Mouse (Mus musculus): ENCODE data around the gene Rnf5. TPM values are rescaled to one million over a fixed set of nuclear protein-coding genes. Genes with fewer than 3 reads are reported as not detected.

Gene Rnf5
- polyA plus RNA-seq, 1 experiment from 2014 or later, result 302 TPM

GRCm38 (mm10) chr17:34555483-34555882, 48.0 kb downstream of the Rnf5 start:
- WGBS, result 26% methylated on average over 5 of the region's 5 CpGs
- no peaks in the 10 kb centered on the region for H3K36me3 ChIP-seq (ENCODE audit: poor library complexity, severe bottlenecking)

More at GRCm38 (mm10) chr17:34555483-34555882, 48.0 kb downstream of the Rnf5 start:
- Histone ChIP-seq H3K4me3 (no peak overlapping the region), H3K27me3 (no peaks in the 10 kb centered on the region), H3K4me2 (no peak overlapping the region), H3K4me1 (no peaks in the 10 kb centered on the region), H3K9ac (no peak overlapping the region), H3K9me3 (replicated peaks) (no peaks in the 10 kb centered on the region), H3K27ac (no peak overlapping the region)
- ATAC-seq, result no peak

Other genes with a start within 250 kb of the Rnf5 start
- gene Btnl2, start 248.9 kb downstream of the Rnf5 start, polyA plus RNA-seq (2015; fragmentation: Nextera tagmentation; extraction: Ambion mirVana), result not detected in 2 replicates
- not detected in 2 replicates for gene Btnl1, start 226.6 kb downstream of the Rnf5 start, polyA plus RNA-seq (2015; fragmentation: Nextera tagmentation; extraction: Ambion mirVana)
- 2.4 and 2.6 TPM in 2 replicates for gene BC051142, start 204.9 kb downstream of the Rnf5 start, polyA plus RNA-seq (2015; fragmentation: Nextera tagmentation; extraction: Ambion mirVana)
- gene Btnl4, start 126.4 kb downstream of the Rnf5 start, polyA plus RNA-seq (2015; fragmentation: Nextera tagmentation; extraction: Ambion mirVana), result not detected in 2 replicates
- not detected in 2 replicates for gene Btnl6, start 86.3 kb downstream of the Rnf5 start, polyA plus RNA-seq (2015; fragmentation: Nextera tagmentation; extraction: Ambion mirVana)
- gene Notch4, start 39.4 kb downstream of the Rnf5 start, polyA plus RNA-seq (2015; fragmentation: Nextera tagmentation; extraction: Ambion mirVana), result 4.6 and 7.7 TPM in 2 replicates
- gene Gpsm3, start 13.9 kb downstream of the Rnf5 start, polyA plus RNA-seq (2015; fragmentation: Nextera tagmentation; extraction: Ambion mirVana), result 2.4 and 3.0 TPM in 2 replicates
- gene Pbx2, start 12.4 kb downstream of the Rnf5 start, polyA plus RNA-seq (2015; fragmentation: Nextera tagmentation; extraction: Ambion mirVana), result 10.2 and 10.5 TPM in 2 replicates
- gene Ager, start 5.8 kb downstream of the Rnf5 start, polyA plus RNA-seq (2015; fragmentation: Nextera tagmentation; extraction: Ambion mirVana), result 2.3 and 2.5 TPM in 2 replicates
- gene Agpat1, start 572 bp upstream of the Rnf5 start, polyA plus RNA-seq (2015; fragmentation: Nextera tagmentation; extraction: Ambion mirVana), result 74.4 and 77.6 TPM in 2 replicates
- 4.7 and 5.9 TPM in 2 replicates for gene Egfl8, start 12.3 kb upstream of the Rnf5 start, polyA plus RNA-seq (2015; fragmentation: Nextera tagmentation; extraction: Ambion mirVana)
- gene Ppt2, start 24.8 kb upstream of the Rnf5 start, polyA plus RNA-seq (2015; fragmentation: Nextera tagmentation; extraction: Ambion mirVana), result 15.9 and 19.7 TPM in 2 replicates
- gene Prrt1, start 25.8 kb upstream of the Rnf5 start, polyA plus RNA-seq (2015; fragmentation: Nextera tagmentation; extraction: Ambion mirVana), result 2.8 and 6.0 TPM in 2 replicates
- gene Fkbpl, start 41.1 kb upstream of the Rnf5 start, polyA plus RNA-seq (2015; fragmentation: Nextera tagmentation; extraction: Ambion mirVana), result 14.7 and 16.1 TPM in 2 replicates
- gene Atf6b, start 43.5 kb upstream of the Rnf5 start, polyA plus RNA-seq (2015; fragmentation: Nextera tagmentation; extraction: Ambion mirVana), result 95.9 and 105 TPM in 2 replicates
- gene Tnxb, start 66.8 kb upstream of the Rnf5 start, polyA plus RNA-seq (2015; fragmentation: Nextera tagmentation; extraction: Ambion mirVana), result 0.01 and 0.05 TPM in 2 replicates
- gene C4b, start 140.2 kb upstream of the Rnf5 start, polyA plus RNA-seq (2015; fragmentation: Nextera tagmentation; extraction: Ambion mirVana), result not detected in 2 replicates
- not detected in 2 replicates for gene Cyp21a1, start 200.9 kb upstream of the Rnf5 start, polyA plus RNA-seq (2015; fragmentation: Nextera tagmentation; extraction: Ambion mirVana)
- 36.6 and 40.0 TPM in 2 replicates for gene Stk19, start 233.3 kb upstream of the Rnf5 start, polyA plus RNA-seq (2015; fragmentation: Nextera tagmentation; extraction: Ambion mirVana)
- gene Dxo, start 233.3 kb upstream of the Rnf5 start, polyA plus RNA-seq (2015; fragmentation: Nextera tagmentation; extraction: Ambion mirVana), result 68.6 and 75.7 TPM in 2 replicates
- 50.1 and 57.9 TPM in 2 replicates for gene Skiv2l, start 246.5 kb upstream of the Rnf5 start, polyA plus RNA-seq (2015; fragmentation: Nextera tagmentation; extraction: Ambion mirVana)
- gene Nelfe, start 246.7 kb upstream of the Rnf5 start, polyA plus RNA-seq (2015; fragmentation: Nextera tagmentation; extraction: Ambion mirVana), result 106 and 109 TPM in 2 replicates

Measured in forebrain, embryonic 13.5 days (tissue).